Mouse (Mus musculus) forebrain, embryonic 16.5 days (tissue): Measurements from ENCODE around the gene Zfp882. TPM values are rescaled to one million over a fixed set of nuclear protein-coding genes. Genes with fewer than 3 reads are reported as not detected.

ENCODE experiments used
- polyA plus RNA-seq: library from polyadenylated mRNA; unstranded; fragments of >200 nt; fragmentation: Nextera tagmentation; extraction: Ambion mirVana; gene quantifications from 2 replicates; pipeline ENCODE4 v1.2.1, GENCODE M21; 2015

Gene Zfp882
- polyA plus RNA-seq, 1 experiment from 2014 or later = 21.2 TPM

Other genes with a start within 250 kb of the Zfp882 start
- 23.1 and 33.6 TPM in 2 replicates for gene Unc13a, start 236.9 kb upstream of the Zfp882 start, polyA plus RNA-seq
- gene Jak3, start 232.3 kb upstream of the Zfp882 start, polyA plus RNA-seq = 3.4 and 4.1 TPM in 2 replicates
- gene Insl3, start 219.4 kb upstream of the Zfp882 start, polyA plus RNA-seq = not detected in 2 replicates
- 0.58 and 0.68 TPM in 2 replicates for gene B3gnt3, start 206.8 kb upstream of the Zfp882 start, polyA plus RNA-seq
- 72.4 and 100 TPM in 2 replicates for gene Fcho1, start 182.9 kb upstream of the Zfp882 start, polyA plus RNA-seq
- 8.7 and 8.9 TPM in 2 replicates for gene Zfp709, start 26.6 kb upstream of the Zfp882 start, polyA plus RNA-seq
- 31.8 and 33.5 TPM in 2 replicates for gene Zfp617, start within 50 bp of the Zfp882 start, polyA plus RNA-seq
- 22.6 and 23.9 TPM in 2 replicates for gene Zfp961, start 42.4 kb downstream of the Zfp882 start, polyA plus RNA-seq
- gene Cyp4f18, start 101.0 kb downstream of the Zfp882 start, polyA plus RNA-seq = 0.34 and 0.79 TPM in 2 replicates
- gene Olfr372, start 132.6 kb downstream of the Zfp882 start, polyA plus RNA-seq = not detected in 2 replicates
- not detected in 2 replicates for gene Olfr373, start 174.6 kb downstream of the Zfp882 start, polyA plus RNA-seq
- not detected in 2 replicates for gene Olfr374, start 198.4 kb downstream of the Zfp882 start, polyA plus RNA-seq
- gene Tpm4, start 226.4 kb downstream of the Zfp882 start, polyA plus RNA-seq = 214 and 253 TPM in 2 replicates